Mouse (Mus musculus): ENCODE measurements at regions not wholly inside any gene's neighbourhood (a gene's known extent, or its start where the extent isn't known, plus 50 kb on each side); places are given as distances from the start of the nearest gene placed in this dataset.

DNA sequence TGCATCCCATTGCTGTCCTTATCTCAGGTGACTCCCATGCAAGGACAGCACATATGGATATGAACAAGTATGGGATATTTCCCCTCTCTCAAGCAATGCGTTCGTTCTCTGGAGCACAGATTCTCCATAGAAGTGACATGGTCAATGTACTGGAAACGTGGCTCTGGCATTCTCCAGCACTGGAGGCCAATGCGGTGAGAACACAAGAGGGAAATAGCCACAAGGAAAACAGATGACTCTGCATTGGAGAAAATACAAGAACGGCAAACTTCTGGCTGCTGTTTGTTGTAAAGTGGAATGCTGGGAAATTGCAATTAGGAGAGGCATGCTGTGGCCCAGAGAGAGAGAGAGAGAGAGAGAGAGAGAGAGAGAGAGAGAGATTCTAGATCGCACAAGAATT lies 125.6 kb upstream of the Runx1 start:
- TF ChIP-seq POLR2A (IDR thresholded peaks at IDR 0.05; ENCODE audit: control insufficient read depth, low read depth, low read length) = no peak
- TF ChIP-seq CTCF (IDR thresholded peaks at IDR 0.05; ENCODE audit: control insufficient read depth, insufficient read depth, insufficient replicate concordance, low read depth, low read length) = no peak
